Mouse (Mus musculus): Measurements from ENCODE around the gene Hdac6. TPM values are rescaled to one million over a fixed set of nuclear protein-coding genes. Genes with fewer than 3 reads are reported as not detected.

The Hdac6 gene
- polyA plus RNA-seq, 1 experiment from 2014 or later = 26.2 TPM

DNA sequence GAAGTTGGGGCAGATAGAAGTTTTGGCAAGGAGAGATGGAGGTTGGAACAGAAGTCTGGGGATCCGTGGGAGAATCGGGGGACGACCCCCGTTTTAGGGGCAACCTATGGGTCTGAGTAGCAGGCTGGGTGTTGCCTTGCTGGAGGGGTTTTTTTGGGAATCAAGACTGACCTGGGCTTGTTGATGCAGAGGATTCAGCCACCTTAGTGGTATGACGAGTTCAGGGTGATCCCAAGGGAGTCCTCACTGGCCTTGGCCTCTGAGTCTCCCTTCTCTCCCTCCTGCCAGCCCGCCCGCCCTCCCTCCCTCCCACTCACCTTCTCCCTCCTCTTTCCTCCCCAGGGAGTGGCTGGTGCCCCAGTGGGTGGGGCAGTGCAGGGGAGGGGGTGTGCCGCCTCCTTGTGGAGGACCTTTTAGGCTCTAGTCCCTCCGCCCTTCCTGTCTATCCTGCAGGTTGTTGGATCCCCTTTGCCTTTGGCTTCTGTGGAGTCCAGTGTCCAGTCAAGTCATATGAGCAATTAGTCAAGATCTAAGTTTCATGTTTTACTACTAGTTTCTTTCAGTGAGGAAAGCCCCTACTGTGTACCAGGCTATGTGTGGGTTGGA, 20.0 kb upstream of the Hdac6 start:
- WGBS = 84% methylated on average over 7 of the region's 9 CpGs
- ATAC-seq (ENCODE audit: insufficient number of reproducible peaks, insufficient read depth, low FRiP score, low read depth) = peak; percentile 74; the same call in 1 of the 2 replicates
- H3K36me3 ChIP-seq (ENCODE audit: control insufficient read depth, insufficient read depth, low read length) = no peaks in the 10 kb centered on the region
- no peak overlapping the region for H3K4me3 ChIP-seq (ENCODE audit: low read depth, low read length)
- H3K27me3 ChIP-seq (ENCODE audit: control insufficient read depth, insufficient read depth, low read length) = no peaks in the 10 kb centered on the region
- H3K27ac ChIP-seq (ENCODE audit: low read length) = no peak overlapping the region
- no peak overlapping the region for H3K4me2 ChIP-seq (replicated peaks; ENCODE audit: low read depth, low read length)
- H3K4me1 ChIP-seq (ENCODE audit: control insufficient read depth, insufficient read depth, low read length) = no peaks in the 10 kb centered on the region
- H3K9me3 ChIP-seq (ENCODE audit: control insufficient read depth, low read depth, low read length) = no peaks in the 10 kb centered on the region
- H3K9ac ChIP-seq (replicated peaks; ENCODE audit: low read depth, low read length) = no peak overlapping the region

DNA sequence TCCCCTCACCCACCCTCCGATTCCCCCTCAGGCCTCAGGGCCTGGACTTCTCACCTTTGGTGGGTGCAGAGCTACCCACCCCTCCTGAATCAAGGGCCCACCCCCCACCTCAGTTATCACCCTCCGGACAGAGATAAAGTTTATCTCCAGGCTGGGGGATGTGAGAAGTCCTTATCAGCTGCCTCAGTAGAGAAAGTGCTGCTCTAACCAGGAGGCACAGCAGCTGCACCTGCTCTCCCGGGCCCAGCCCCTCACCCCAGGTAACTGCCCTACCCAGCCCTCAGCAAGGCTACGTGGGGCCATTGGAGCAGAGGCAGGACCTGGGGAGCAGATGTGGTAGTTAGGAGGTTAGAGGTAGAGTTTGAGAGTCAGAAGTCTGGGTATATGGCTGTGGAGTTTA, 18.5 kb upstream of the Hdac6 start:
- ATAC-seq (ENCODE audit: insufficient number of reproducible peaks, insufficient read depth, low FRiP score, low read depth) = no peak
- WGBS = 51% methylated on average over 4 of the region's 4 CpGs
- H3K27ac ChIP-seq (ENCODE audit: low read length) = no peak overlapping the region

DNA sequence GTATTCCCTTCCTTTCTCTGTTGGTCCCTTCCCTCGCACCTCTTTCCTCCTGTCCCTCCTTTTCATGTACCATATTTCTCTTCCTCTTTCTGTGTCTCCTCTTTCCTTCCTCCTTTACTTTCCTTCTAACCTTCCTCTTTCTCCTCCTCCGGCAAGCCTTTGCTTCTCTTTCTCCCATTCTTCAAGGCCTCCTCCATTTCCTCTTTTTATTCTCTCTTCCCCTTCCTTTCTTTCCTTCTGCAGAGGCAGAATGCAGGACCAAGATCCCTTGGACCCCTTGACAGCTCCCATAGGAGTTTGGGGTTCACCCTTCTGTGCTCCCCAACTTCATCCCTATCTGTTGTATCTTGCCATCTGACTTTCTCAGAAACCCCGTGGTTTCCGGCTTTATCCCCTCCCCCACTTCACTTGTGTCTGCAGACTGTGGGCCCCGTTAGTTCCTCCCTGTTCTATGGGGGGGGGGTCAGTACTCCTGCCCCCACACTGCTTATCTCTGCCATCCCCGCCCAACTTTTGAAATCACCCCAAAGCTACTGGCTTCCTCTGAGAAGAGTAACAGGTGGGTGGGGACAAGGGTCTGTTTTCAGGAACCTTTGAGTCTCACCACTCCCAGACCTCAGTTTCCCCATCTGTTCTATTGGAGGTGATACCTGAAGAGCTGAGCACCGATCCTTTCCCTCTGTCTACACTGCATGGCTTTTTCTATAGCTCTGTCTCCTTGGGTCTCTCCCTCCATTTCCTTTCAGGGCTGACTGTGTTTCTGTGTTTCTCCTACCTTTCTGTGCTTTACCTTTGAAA, 16.3 kb upstream of the Hdac6 start:
- Histone ChIP-seq H3K36me3 (ENCODE audit: control insufficient read depth, insufficient read depth, low read length) (no peaks in the 10 kb centered on the region), H3K27ac (ENCODE audit: low read length) (no peak overlapping the region), H3K4me1 (ENCODE audit: control insufficient read depth, insufficient read depth, low read length) (no peaks in the 10 kb centered on the region), H3K9ac (replicated peaks; ENCODE audit: low read depth, low read length) (no peak overlapping the region), H3K4me3 (ENCODE audit: low read depth, low read length) (no peak overlapping the region), H3K27me3 (ENCODE audit: control insufficient read depth, insufficient read depth, low read length) (no peaks in the 10 kb centered on the region), H3K4me2 (replicated peaks; ENCODE audit: low read depth, low read length) (no peak overlapping the region), H3K9me3 (ENCODE audit: control insufficient read depth, low read depth, low read length) (no peaks in the 10 kb centered on the region)
- 76% methylated on average over 7 of the region's 7 CpGs for WGBS
- no peak for ATAC-seq (ENCODE audit: insufficient number of reproducible peaks, insufficient read depth, low FRiP score, low read depth)

More for the DNA sequence above, 18.5 kb upstream of the Hdac6 start:
- Histone ChIP-seq H3K9me3 (ENCODE audit: control insufficient read depth, low read depth, low read length) (no peaks in the 10 kb centered on the region), H3K4me1 (ENCODE audit: control insufficient read depth, insufficient read depth, low read length) (no peaks in the 10 kb centered on the region), H3K9ac (replicated peaks; ENCODE audit: low read depth, low read length) (no peak overlapping the region), H3K4me3 (ENCODE audit: low read depth, low read length) (no peak overlapping the region), H3K36me3 (ENCODE audit: control insufficient read depth, insufficient read depth, low read length) (no peaks in the 10 kb centered on the region), H3K4me2 (replicated peaks; ENCODE audit: low read depth, low read length) (no peak overlapping the region), H3K27me3 (ENCODE audit: control insufficient read depth, insufficient read depth, low read length) (no peaks in the 10 kb centered on the region)

- Histone ChIP-seq H3K36me3 (ENCODE audit: control insufficient read depth, insufficient read depth, low read length) (no peaks in the 10 kb centered on the region), H3K27ac (ENCODE audit: low read length) (no peak overlapping the region), H3K4me2 (replicated peaks; ENCODE audit: low read depth, low read length) (no peak overlapping the region), H3K4me3 (ENCODE audit: low read depth, low read length) (no peak overlapping the region), H3K4me1 (ENCODE audit: control insufficient read depth, insufficient read depth, low read length) (no peaks in the 10 kb centered on the region), H3K27me3 (ENCODE audit: control insufficient read depth, insufficient read depth, low read length) (no peaks in the 10 kb centered on the region), H3K9me3 (ENCODE audit: control insufficient read depth, low read depth, low read length) (no peaks in the 10 kb centered on the region), H3K9ac (replicated peaks; ENCODE audit: low read depth, low read length) (no peak overlapping the region)
- ATAC-seq (ENCODE audit: insufficient number of reproducible peaks, insufficient read depth, low FRiP score, low read depth) = no peak
- WGBS = 89% methylated on average over 9 of the region's 9 CpGs
These were observed 11.2 kb upstream of the Hdac6 start for GRCm38 (mm10) chrX:7958868-7959267.

GRCm38 (mm10) chrX:7950091-7950490, 2.4 kb upstream of the Hdac6 start:
- H3K27ac ChIP-seq (ENCODE audit: low read length) = no peak overlapping the region
- WGBS = 85% methylated on average over 7 of the region's 7 CpGs
- no peak overlapping the region for H3K4me2 ChIP-seq (replicated peaks; ENCODE audit: low read depth, low read length)
- ATAC-seq (ENCODE audit: insufficient number of reproducible peaks, insufficient read depth, low FRiP score, low read depth) = no peak
- no peak overlapping the region for H3K4me3 ChIP-seq (ENCODE audit: low read depth, low read length)
- no peak overlapping the region for H3K9ac ChIP-seq (replicated peaks; ENCODE audit: low read depth, low read length)
- no peaks in the 10 kb centered on the region for H3K9me3 ChIP-seq (ENCODE audit: control insufficient read depth, low read depth, low read length)
- H3K27me3 ChIP-seq (ENCODE audit: control insufficient read depth, insufficient read depth, low read length) = no peaks in the 10 kb centered on the region
- no peaks in the 10 kb centered on the region for H3K4me1 ChIP-seq (ENCODE audit: control insufficient read depth, insufficient read depth, low read length)
- no peaks in the 10 kb centered on the region for H3K36me3 ChIP-seq (ENCODE audit: control insufficient read depth, insufficient read depth, low read length)

GRCm38 (mm10) chrX:7947900-7948492, 307 bp upstream of the Hdac6 start:
- ATAC-seq (ENCODE audit: insufficient number of reproducible peaks, insufficient read depth, low FRiP score, low read depth) = peak; percentile 98
- Histone ChIP-seq H3K4me3 (ENCODE audit: low read depth, low read length) (peak overlapping the region; percentile 39), H3K27ac (ENCODE audit: low read length) (no peak overlapping the region), H3K36me3 (ENCODE audit: control insufficient read depth, insufficient read depth, low read length) (no peaks in the 10 kb centered on the region), H3K4me2 (replicated peaks; ENCODE audit: low read depth, low read length) (peak overlapping the region; percentile 33), H3K27me3 (ENCODE audit: control insufficient read depth, insufficient read depth, low read length) (no peaks in the 10 kb centered on the region), H3K9ac (replicated peaks; ENCODE audit: low read depth, low read length) (peak overlapping the region; percentile 25; the same call in 1 of the 2 replicates), H3K4me1 (ENCODE audit: control insufficient read depth, insufficient read depth, low read length) (no peaks in the 10 kb centered on the region), H3K9me3 (ENCODE audit: control insufficient read depth, low read depth, low read length) (no peaks in the 10 kb centered on the region)
- WGBS = 15% methylated on average over 38 of the region's 38 CpGs

DNA sequence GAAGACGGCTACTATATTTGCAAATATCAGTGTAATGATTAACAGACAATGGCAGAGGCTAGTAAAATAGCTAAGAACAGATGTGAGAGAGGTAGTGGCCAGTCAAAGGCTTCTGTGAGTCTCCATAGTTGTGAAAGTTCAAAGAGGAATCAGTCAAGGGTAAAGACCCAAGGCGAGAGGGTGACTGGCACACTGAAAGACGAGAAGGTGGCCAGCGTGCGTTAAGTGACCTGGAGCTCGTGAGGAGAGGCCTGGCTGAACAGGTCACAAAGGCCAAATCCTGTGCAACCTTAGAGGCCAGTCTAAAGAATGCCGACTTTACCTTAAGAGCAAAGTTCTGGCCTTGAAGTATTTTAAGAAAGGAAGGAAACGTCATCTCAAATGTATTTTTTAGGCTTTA, 2.1 kb downstream of the Hdac6 start:
- Histone ChIP-seq H3K4me3 (ENCODE audit: low read depth, low read length) (no peak overlapping the region), H3K36me3 (ENCODE audit: control insufficient read depth, insufficient read depth, low read length) (peaks cover 6% of the 10 kb centered on the region; the same call in 1 of the 2 replicates), H3K4me2 (replicated peaks; ENCODE audit: low read depth, low read length) (no peak overlapping the region), H3K9me3 (ENCODE audit: control insufficient read depth, low read depth, low read length) (no peaks in the 10 kb centered on the region), H3K4me1 (ENCODE audit: control insufficient read depth, insufficient read depth, low read length) (no peaks in the 10 kb centered on the region), H3K27me3 (ENCODE audit: control insufficient read depth, insufficient read depth, low read length) (no peaks in the 10 kb centered on the region), H3K9ac (replicated peaks; ENCODE audit: low read depth, low read length) (no peak overlapping the region), H3K27ac (ENCODE audit: low read length) (no peak overlapping the region)
- 69% methylated on average over 8 of the region's 8 CpGs for WGBS
- no peak for ATAC-seq (ENCODE audit: insufficient number of reproducible peaks, insufficient read depth, low FRiP score, low read depth)

- H3K4me1 ChIP-seq (ENCODE audit: control insufficient read depth, insufficient read depth, low read length) = no peaks in the 10 kb centered on the region
- H3K36me3 ChIP-seq (ENCODE audit: control insufficient read depth, insufficient read depth, low read length) = peaks cover 6% of the 10 kb centered on the region; the same call in 1 of the 2 replicates
- no peak for ATAC-seq (ENCODE audit: insufficient number of reproducible peaks, insufficient read depth, low FRiP score, low read depth)
- no peak overlapping the region for H3K27ac ChIP-seq (ENCODE audit: low read length)
- H3K9me3 ChIP-seq (ENCODE audit: control insufficient read depth, low read depth, low read length) = no peaks in the 10 kb centered on the region
- H3K4me3 ChIP-seq (ENCODE audit: low read depth, low read length) = no peak overlapping the region
- 93% methylated on average over 6 of the region's 6 CpGs for WGBS
- H3K27me3 ChIP-seq (ENCODE audit: control insufficient read depth, insufficient read depth, low read length) = no peaks in the 10 kb centered on the region
- no peak overlapping the region for H3K4me2 ChIP-seq (replicated peaks; ENCODE audit: low read depth, low read length)
- no peak overlapping the region for H3K9ac ChIP-seq (replicated peaks; ENCODE audit: low read depth, low read length)
These were observed 10.0 kb downstream of the Hdac6 start for GRCm38 (mm10) chrX:7937667-7938066.

Measured in stomach, embryonic 14.5 days (tissue).